Mouse (Mus musculus) heart, adult 11 months (tissue): Measurements from ENCODE around the gene Nipsnap2.
"Not testable (repeated sequence)": the region's sequence is repeated elsewhere in the genome, so short reads cannot be mapped to it uniquely, and the experiment has no call there.

ENCODE experiments used
- DNase-seq: peaks from one replicate; pipeline ENCODE4 v3.0.0; 2022

Gene Nipsnap2

DNA sequence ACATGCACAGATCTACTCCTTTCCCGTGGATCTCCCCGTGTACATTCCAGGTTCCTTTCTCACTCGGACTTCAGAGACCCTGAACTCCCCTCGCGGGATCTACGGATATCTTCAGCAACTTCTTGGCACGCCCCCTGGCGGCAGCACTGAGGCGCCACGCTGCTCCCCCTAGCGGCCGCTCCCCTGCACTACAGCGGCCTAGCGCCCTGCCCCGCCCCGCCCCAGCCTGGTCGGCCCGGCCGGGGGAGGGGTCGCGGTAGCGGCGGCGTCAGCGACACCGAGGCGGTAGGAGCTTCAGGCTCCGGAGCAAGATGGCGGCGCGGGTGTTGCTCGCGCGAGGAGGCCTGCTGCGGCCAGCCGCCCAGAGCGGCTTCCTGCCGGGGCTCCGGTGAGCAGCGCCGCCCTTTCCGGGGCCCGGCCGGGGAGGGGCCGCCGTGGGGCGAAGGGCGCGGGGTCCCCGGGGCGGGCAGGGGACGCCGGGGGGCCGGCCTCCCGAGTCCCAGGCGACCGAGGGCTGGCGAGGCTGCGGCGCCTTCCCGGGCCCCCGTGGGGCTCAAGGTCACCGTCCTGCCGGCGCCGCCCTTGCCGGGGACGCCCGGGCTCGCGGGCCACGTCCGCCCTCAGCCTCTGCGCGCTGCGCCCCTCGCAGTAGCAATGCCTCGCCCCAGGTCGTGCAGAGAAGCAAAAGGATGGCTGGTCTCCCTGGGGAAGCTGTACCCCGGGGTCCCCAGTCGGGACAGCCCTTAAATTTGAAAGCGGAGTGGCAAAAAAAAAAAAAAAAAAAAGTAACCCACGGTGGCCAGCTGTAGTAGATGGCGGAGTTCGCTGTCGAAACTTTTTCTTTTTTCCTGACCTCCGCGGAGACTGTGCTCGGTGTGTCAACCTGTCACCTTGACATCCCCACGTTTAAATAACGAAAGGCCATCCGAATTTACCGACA lies at the start of gene Nipsnap2:
TSS of gene Nipsnap2 (plus strand) at position 230 of the 940 bp plus-strand sequence.
- DNase-seq = peak; percentile 99

DNA sequence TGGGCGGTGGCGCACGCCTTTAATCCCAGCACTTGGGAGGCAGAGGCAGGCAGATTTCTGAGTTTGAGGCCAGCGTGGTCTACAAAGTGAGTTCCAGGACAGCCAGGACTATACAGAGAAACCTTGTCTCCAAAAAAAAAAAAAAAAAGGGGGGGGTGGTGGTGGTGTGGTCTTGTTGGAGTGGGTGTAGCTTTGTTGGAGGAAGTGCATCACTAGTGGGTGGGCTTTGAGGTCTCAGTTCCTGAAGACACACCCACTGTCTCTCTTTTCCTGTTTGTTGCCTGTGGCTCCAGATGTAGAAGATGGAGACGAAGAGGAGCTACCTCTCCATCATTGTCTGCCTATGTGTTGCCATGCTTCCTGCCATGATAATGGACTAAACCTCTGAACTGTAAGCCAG lies 39.7 kb upstream of the Nipsnap2 start:
- not testable (repeated sequence) for DNase-seq

DNA sequence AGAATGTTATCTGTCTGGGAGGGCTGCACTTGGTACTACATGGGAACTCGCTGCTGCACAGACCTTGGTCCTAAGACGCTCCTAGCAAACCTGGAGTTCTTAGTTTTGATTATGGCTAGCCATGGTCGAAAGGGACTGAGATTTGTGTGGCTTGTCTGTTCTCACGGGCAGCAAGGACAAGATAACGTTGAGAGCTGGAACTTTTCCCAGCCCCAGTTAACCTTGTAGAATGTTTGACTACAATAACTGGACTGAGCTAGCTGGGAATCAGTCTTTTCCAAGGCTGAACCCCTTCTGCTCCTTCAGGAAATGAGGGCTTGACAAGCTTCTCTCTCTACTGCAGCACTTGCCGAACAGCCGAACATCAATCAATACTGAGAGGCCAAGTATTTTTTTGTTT lies 37.2 kb upstream of the Nipsnap2 start:
- no peak for DNase-seq

DNA sequence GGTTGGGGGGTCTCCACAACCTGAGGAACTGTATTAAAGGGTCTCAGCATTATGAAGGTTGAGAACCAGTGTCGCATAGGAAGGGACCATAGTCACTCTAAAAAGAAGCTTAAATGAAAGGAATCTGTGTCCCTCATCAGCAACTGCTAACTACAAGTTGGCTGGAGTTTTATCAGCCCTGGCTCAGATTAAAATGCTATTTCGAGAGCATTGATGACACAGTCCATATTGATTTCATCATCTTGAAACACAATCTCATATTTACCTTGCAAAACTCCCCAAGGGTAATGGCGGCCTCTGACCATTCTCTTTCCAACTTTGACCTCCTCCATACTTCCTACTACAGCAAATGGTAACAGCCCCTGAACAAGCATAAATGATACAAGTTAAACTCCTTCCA lies 34.3 kb upstream of the Nipsnap2 start:
- DNase-seq = peak; percentile 34

DNA sequence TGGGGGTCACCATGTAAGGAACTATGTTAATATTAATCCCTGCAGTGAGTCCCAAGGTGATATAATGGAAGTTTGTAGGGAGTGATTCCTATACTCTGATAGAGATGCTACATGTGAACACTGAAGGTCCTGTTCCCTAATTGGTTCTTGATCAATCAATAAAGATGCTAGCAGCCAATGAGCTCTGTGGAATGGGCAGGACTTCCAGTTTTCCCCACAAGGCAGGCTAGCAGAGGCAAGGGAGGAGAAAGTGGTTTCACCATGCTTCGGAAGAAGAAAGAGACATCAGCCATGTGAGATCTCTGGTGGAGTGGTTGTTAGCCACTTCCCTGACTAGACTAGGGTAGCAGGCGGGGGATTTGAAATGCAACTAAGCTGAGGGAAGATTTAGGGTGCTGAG lies 24.4 kb upstream of the Nipsnap2 start:
- DNase-seq = no peak

DNA sequence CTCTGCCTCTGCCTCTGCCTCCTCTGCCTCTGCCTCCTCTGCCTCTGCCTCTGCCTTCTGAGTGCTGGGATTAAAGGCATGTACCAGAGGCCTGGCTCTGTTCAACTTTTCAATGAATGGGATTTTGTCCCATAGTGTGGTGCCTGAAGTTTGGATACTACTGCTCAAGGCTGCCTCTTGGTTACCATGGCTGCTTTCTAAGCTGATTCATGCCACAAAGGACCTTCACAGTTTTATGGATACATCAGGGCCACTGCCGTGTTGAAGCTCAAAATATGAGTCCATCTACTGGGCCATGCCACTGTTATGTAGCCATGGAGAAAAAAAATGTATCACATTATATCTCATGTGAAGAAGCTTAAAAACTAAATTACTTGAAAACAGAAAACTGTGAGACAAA lies 23.2 kb upstream of the Nipsnap2 start:
- no peak for DNase-seq

DNA sequence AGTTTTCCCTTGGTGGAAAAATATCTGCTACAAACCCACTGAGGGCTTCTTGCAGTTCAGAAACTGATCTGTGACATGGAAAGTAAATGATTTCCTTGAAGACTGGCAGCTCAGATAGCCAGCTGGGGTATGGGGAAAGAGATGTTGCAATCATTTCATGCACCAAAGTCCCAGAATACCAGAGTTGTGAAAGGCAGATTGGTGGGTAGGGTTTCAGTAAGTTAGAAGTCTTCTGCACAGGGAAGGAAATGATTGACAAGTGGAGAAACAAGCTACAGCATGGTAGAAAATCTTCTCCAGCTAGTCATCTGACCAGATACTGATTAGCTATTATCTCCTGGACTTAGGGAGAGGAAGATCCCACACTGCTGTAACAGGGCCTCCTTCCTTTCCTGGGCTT lies 21.5 kb upstream of the Nipsnap2 start:
- no peak for DNase-seq

DNA sequence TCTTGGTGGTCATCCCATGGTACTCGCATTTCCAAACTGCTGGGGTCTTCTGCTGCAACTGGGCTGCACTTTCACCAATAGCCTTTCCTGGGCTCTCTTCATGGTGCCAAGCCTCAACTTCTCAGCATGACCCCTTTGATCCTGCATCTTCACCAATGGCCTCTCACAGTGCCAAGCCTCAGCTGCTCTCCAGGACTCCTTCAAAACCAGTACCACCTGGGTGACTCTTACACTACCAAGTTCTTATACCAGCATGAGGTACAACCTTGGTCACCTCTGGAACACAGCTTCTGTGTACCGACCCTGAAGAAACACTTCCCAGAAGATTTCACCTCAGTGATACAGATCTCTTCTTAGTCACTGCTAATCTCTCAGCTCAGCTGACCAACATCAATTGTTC lies 16.5 kb upstream of the Nipsnap2 start, which contains the start of gene Sept14:
TSS of gene Sept14 (minus strand) at position 101 of the 400 bp plus-strand sequence.
- no peak for DNase-seq

DNA sequence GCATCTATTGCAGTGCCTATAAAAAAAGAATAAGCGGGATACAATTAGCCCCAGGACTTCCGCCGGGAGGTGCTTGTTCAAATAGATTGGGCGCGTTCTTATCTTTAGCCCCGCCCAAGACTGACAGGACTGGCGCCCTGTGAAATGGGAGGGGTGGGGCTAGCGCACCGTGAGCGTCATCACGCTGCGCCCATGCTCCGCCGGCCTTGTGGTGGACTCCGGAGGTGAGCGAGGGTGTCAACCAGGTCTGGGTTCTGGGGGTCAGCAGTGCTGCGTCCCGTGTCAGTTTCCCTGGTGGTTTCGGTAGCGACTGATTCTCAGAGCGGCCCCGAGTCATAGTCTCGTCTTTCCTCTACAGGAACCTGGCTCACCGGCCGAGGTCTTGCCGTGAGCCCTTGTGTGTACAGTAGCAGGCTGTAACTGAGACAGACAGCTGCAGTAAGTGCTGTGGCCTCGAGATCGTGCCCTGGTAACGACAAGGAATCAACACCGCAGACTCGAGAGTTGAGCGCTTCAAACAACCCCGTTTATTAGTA lies 9.5 kb upstream of the Nipsnap2 start, which contains the start of gene Mrps17:
TSS of gene Mrps17 (plus strand) at position 172 of the 536 bp plus-strand sequence.
- peak; percentile 99 for DNase-seq

DNA sequence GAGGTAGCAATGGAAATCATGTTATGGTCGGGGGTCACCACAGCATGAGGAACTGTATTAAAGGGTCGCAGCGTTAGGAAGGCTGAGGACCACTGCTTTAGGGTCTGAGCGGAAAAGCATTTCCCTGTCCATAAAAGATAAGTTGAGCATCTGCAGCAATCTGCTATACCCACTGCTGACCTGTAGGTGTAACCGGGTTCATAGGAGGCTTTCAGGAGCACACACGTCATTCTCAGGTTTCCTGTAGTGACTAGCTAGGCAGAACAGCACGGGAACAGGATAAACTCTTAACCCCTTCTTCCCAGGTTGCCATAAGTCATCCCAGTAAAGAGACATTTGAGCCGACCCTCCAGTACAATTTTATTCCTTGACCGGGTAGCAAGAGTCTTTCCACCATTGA lies 7.8 kb upstream of the Nipsnap2 start:
- no peak for DNase-seq

DNA sequence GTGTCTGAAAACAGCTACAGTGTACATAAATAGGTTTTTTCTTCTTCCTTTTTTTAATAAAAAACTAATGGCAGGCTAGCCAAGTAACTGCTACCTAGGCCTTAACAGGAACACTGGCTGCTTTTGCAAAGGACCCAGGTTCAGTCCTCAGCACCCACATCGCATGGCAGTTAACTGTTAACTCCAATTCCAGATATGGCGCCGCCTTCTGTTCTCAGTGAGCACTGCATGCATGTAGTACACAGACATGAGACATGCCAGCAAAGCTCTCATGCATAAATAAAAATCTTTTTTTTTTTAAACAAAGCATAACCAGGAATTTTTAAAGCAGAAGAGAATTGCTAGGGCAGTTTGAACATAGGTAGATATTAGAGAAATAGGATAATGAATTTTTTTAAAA lies 4.7 kb upstream of the Nipsnap2 start:
- no peak for DNase-seq

DNA sequence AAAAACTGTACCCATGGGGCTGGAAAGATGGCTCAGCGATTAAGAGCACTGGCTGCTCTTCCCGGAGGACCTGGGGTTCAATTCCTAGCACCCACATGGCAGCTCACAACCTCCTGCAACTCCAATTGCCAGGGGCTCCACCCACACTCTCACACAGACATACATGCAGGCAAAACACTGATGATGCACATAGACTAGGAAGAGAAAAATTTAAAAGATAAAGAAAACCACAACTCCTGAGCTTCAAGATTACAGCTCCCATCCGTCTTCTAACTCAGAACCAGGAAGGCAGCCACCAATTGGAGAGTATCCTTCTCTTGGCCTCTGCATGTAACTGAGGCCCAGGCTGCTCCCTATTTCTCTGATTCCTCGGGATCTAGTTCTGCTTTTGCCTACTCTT lies 595 bp upstream of the Nipsnap2 start:
- peak; percentile 90 for DNase-seq

DNA sequence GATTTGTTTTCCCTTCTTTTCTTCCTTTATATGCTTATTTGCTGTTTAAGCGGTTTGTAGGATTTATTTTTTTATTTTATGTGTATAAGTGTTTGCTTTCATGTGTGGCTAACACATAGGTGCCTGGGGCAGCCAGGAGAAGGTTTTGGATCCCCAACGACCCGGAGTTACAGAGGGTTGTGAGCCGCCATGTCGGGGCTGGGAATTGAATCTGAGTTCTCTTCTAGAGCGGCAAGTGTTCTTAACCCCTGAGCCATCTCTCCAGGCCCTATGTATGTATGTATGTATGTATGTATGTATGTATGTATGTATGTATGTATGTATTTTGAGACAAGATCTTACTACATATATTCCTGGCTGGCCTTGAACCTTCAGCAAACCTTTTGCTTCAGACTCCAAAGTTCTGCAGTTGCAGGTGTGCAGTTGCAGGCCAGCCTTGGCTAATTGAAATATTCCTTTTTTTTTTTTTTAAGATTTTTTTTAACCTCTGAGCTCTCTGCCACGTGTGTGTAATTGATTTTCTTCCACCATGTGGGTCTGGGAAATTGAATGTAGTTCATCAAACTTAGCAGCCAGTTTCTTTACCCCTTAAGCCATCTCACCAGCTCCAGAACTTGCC lies 1.0 kb downstream of the Nipsnap2 start:
- no peak for DNase-seq

DNA sequence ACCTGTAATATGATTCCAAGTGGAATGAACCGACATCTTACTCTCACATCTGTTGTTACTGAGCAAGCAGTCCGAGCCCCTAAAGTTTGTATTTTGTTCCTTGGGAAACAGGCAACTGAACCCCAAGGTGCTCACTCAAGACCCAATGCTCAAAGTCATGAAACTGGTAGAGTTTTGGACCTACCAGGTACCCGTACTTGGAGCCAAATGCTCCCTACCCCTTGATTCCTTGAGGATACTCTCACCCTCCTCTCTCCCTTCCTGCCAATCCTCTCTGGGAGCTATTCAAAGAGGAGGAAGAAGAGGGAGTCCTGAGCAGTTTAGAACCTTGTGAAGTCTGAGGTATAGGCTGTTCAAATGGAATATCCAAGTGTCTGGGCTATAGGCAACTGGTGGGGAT lies 1.9 kb downstream of the Nipsnap2 start:
- DNase-seq = peak; percentile 88

DNA sequence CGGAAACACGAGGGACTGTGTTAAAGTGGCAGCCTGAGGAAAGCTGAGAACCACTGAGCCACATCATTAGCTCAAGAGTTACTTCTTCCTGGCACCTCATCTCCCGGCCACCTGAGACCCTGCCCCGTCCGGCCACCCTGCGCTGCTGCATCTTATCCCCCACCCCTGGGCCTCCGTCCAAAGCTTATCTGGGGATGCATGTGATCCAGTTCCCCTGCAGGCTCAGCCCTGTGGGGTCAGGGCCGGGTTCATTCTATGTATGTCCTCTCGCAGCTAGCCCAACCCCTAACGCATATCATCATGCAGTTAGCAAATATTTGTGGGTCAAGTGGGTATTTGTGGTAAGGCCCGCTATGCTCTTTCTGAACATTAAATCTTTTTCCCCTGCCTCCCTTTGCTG lies 4.4 kb downstream of the Nipsnap2 start:
- DNase-seq = peak; percentile 95

DNA sequence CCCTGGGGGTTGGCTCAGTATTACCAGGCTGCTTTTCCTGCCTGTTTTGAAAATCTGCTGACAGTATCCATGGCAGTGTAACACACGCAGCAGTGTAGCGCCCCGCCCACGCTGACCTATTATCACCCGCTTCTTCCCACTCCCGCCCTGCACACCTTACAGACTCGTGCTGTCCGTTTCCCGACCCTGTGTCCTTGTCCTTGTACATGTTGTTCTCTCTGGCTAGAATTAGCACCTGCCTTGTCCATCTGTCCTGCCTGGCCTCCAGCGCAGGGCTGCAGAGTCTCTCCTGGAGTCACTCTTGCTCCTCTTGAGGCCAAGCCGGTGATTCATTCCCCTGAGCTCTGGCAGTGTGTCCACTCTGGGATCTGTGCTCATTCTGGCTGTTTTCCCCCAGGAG lies 5.5 kb downstream of the Nipsnap2 start:
- DNase-seq = peak; percentile 98

DNA sequence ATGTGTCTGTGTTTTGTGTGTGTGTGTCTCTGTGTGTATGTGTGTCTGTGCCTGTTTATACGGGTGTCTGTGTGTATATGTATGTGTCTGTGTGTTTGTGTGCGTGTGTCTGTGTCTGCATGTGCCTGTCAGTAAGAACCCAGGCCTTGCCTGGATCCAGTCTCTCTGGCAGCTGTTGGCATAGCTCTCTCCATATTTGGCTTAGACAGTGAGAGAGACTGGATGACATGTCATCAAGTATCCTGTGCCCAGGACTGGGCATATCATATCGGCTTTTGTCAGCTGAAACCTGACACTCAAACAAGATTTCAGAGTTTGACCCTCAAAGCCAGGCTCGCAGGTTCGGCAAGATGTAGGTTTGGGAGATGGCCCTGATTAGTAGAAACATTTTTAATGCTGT lies 6.2 kb downstream of the Nipsnap2 start:
- DNase-seq = peak; percentile 96

DNA sequence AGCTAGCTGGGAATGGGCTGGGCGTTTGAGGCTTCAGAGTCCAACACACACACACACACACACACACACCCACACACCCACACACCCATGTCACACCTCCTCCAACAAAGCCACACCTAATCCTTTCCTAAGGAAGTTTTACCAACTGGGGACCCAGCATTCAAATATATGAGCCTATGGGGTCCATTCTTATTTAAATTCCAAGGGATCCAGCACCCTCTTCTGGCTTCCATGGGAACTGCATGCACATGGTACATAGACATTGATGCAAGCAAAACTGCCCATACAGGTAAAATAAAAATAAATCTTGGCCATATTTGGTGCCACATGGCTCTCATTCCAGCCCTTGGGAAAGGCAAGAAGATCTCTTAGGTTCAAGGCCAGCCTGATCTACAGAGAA lies 16.1 kb downstream of the Nipsnap2 start:
- DNase-seq = no peak

DNA sequence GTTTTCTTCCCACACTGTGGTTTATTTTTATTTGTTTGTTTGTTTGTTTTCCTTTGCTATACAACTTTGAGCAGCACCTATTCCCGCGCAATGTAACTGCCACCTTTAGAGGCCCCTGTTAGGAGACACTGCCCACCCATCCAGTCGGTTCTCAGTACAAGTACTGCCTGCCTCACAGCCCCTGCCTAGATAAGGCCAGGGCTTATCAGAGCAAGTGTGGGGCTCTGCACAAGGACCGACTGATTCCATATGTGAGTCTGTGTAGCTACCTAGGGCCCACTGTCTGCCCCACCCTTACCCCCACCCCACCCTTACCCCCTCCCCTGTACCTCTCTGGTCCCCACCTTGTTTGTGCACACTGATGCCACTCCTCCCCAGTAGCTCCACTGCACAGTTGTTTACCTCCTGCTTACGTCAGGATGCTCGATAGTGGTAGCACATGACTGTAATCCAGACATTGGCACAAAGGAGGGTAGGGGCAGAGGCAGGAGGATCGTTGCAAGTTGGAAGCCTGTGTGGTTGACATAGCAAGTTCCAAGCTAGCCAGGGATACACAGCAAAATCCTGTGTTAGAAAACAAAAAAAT lies 18.1 kb downstream of the Nipsnap2 start:
- DNase-seq = no peak

DNA sequence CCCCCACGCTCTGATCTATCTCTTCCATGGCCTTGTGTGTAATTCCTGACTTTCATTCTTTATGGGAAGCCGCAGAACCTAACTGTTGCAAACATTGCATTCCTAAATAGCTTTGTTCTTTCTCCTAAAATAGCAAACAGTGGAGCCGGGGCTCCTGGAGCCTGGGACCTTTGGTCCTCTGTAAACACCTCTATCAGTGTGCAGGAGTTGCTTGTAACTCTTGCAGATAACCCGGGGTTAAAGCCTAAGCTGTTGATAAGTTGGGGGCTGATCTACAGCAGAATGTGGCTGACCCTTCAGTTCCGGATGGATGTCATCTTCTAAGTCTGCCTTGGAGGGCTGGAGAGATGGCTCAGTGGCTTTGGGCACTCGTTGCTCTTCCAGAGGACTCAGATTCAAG lies 19.2 kb downstream of the Nipsnap2 start:
- no peak for DNase-seq

DNA sequence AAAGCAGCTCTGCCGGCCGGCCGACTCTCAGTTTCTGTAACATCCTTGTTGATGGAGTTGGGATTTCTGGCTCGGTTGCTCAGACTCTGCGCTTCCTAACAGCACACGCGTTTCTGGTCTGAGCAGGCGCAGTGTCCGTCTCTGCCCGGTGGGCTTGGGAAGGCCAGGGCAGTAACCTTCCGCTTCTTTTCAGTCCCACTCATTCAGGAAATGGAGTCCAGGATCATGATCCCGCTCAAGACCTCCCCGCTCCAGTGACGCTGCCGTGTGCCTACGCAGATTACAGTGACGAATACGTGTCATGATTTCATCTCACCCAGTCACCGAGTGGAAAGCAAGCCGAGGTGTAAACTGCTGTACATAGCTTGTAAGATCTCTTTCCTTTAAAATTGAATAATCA lies 32.0 kb downstream of the Nipsnap2 start:
- no peak for DNase-seq

DNA sequence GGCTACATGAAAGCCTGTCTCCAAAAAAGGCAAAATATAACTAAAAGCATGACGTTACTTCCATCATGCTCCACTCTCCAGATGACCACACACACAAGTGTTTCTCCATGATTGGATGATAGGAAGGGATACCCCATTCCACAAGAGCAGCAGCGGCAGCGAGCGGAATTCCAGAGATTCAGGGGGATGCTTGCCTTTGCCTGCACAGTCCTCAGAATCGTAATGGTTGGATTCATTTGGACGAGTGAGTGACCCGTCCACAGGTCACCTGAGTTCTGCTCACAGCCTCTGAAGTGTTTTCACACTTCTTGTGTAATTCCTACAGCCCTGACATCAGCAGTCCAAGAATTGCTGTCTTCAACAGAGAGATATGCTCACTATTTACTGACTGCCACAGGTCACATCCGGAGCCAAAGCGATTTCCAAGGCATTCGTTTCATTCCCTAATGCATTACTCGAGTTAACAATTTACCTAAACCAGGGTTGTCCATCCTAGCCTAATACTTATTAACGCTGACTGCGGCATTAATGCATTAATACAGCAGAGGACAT lies 35.1 kb downstream of the Nipsnap2 start:
- no peak for DNase-seq

DNA sequence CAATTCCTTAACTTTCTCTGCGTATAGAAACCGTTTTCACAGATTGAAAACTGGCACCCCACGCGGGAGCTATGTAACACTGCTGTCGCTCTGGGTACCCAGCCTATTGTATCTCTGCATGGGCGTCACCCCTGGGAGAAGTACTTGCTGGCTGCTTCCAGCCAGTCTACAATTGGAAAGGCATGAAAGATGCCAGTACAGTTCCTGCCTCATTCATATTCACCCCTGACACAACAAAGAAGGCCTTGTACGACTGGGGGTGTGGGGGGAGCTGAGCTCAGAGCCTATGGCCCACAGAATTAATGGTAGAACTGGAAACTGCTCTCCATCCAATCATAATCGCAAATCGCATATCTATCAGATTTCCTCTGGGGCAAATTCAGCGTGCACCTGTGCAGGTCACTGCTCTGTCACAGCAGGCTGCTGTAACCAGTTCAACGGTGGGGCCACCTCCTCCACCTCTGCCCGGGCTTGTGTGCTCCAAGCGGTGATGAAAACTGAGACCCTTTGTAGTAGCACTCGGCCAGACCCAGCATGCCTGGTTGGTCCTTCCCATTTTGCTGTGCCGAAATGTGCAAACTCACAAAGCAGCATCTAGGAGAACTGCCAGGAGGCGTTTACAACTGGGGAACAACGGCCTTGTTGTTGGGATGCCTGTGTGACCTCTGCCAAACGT lies 37.1 kb downstream of the Nipsnap2 start:
- no peak for DNase-seq
